Mouse (Mus musculus): ENCODE results near the gene Cep128.

- TF ChIP-seq CTCF (IDR thresholded peaks at IDR 0.05; ENCODE audit: low read depth) (no peak), EP300 (IDR thresholded peaks at IDR 0.05; ENCODE audit: low read depth) (no peak)
Measured at GRCm38 (mm10) chr12:91154052-91154451, 230.2 kb downstream of the Cep128 start.

Measured in heart, postnatal 0 days (tissue).